Mouse (Mus musculus): Measurements from ENCODE around the gene Tarbp2. TPM values are rescaled to one million over a fixed set of nuclear protein-coding genes. Genes with fewer than 3 reads are reported as not detected.
A peak's percentile ranks its signal among the peaks of the same experiment; 100 is the strongest.

Gene Tarbp2
- polyA plus RNA-seq, 1 experiment from 2014 or later, result 105 TPM

- peak; percentile 20; the same call in 1 of the 2 replicates for ATAC-seq (ENCODE audit: insufficient read depth, low FRiP score, low TSS enrichment)
- under 1% methylated on average over 39 of the region's 43 CpGs for WGBS
Measured at GRCm38 (mm10) chr15:102516728-102517404, 1.1 kb upstream of the Tarbp2 start, which contains the start of gene Map3k12. Gene Map3k12 (minus strand): TSS chr15:102517064.

DNA sequence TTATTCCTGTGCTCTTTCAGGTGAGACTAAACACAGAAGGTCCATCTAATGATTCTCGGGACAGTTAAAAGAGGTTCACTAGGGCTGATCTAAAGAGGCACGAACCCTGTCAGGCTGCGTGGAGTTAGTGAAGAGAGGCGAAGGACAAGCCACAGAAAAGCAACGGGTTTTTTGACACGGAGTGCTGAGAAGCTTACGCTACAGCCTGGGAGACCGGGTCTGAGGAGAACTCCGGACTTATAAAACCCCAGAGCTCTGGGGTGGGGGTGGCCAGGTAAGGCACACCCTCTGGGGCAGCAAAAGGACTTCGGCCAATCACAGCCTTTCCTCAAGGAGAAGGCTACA lies 389 bp upstream of the Tarbp2 start:
- H3K4me2 ChIP-seq (ENCODE audit: low read depth), result peak overlapping the region; percentile 78
- H3K4me1 ChIP-seq (ENCODE audit: control insufficient read depth, insufficient read depth, low read length), result peaks cover 23% of the 10 kb centered on the region
- WGBS, result under 1% methylated on average over 10 of the region's 10 CpGs
- H3K9me3 ChIP-seq (ENCODE audit: control insufficient read depth, low read length), result no peaks in the 10 kb centered on the region
- H3K36me3 ChIP-seq (ENCODE audit: control insufficient read depth, insufficient read depth, low read length), result peaks cover 5% of the 10 kb centered on the region; the same call in 1 of the 2 replicates
- H3K27me3 ChIP-seq (ENCODE audit: control insufficient read depth, insufficient read depth, low read length), result no peaks in the 10 kb centered on the region
- H3K9ac ChIP-seq (ENCODE audit: low read length), result no peak overlapping the region; the same call in 1 of the 2 replicates
- ATAC-seq (ENCODE audit: insufficient read depth, low FRiP score, low TSS enrichment), result no peak
- peak overlapping the region; percentile 58 for H3K4me3 ChIP-seq (ENCODE audit: low read depth, low read length)
- 0 out of 2 replicates have a peak overlapping the region, but pooled peaks have one; percentile 64 for H3K27ac ChIP-seq (ENCODE audit: low read depth, low read length)
- no peak for DNase-seq (ENCODE audit: low spot score)

More at GRCm38 (mm10) chr15:102516728-102517404, 1.1 kb upstream of the Tarbp2 start, which contains the start of gene Map3k12:
- peak within 1 kb of the TSS; percentile 64 for H3K27ac ChIP-seq (ENCODE audit: low read depth, low read length)
- peak within 1 kb of the TSS; percentile 58 for H3K4me3 ChIP-seq (ENCODE audit: low read depth, low read length)
- no peaks in the 10 kb centered on the region for H3K27me3 ChIP-seq (ENCODE audit: control insufficient read depth, insufficient read depth, low read length)
- no peaks in the 10 kb centered on the region for H3K9me3 ChIP-seq (ENCODE audit: control insufficient read depth, low read length)
- peak within 1 kb of the TSS; percentile 78 for H3K4me2 ChIP-seq (ENCODE audit: low read depth)
- peak within 1 kb of the TSS; percentile 75 for H3K9ac ChIP-seq (ENCODE audit: low read length)
- H3K36me3 ChIP-seq (ENCODE audit: control insufficient read depth, insufficient read depth, low read length), result no peaks in the 10 kb centered on the region; the same call in 1 of the 2 replicates
- peak; percentile 81 for DNase-seq (ENCODE audit: low spot score)
- peaks cover 30% of the 10 kb centered on the region for H3K4me1 ChIP-seq (ENCODE audit: control insufficient read depth, insufficient read depth, low read length)

- 25% methylated on average over 9 of the region's 9 CpGs for WGBS
- H3K27me3 ChIP-seq (ENCODE audit: control insufficient read depth, insufficient read depth, low read length), result no peaks in the 10 kb centered on the region
- ATAC-seq (ENCODE audit: insufficient read depth, low FRiP score, low TSS enrichment) (no peak; the same call in 1 of the 2 replicates), DNase-seq (ENCODE audit: low spot score) (no peak)
- peak overlapping the region; percentile 86 for H3K9ac ChIP-seq (ENCODE audit: low read length)
- peaks cover 7% of the 10 kb centered on the region; the same call in 1 of the 2 replicates for H3K36me3 ChIP-seq (ENCODE audit: control insufficient read depth, insufficient read depth, low read length)
- peak overlapping the region; percentile 95 for H3K27ac ChIP-seq (ENCODE audit: low read depth, low read length)
- peak overlapping the region; percentile 58 for H3K4me3 ChIP-seq (ENCODE audit: low read depth, low read length)
- H3K9me3 ChIP-seq (ENCODE audit: control insufficient read depth, low read length), result no peaks in the 10 kb centered on the region
- peaks cover 19% of the 10 kb centered on the region for H3K4me1 ChIP-seq (ENCODE audit: control insufficient read depth, insufficient read depth, low read length)
- peak overlapping the region; percentile 78 for H3K4me2 ChIP-seq (ENCODE audit: low read depth)
Measured at GRCm38 (mm10) chr15:102518859-102519201, 838 bp downstream of the Tarbp2 start.

GRCm38 (mm10) chr15:102519211-102520141 lies 1.5 kb downstream of the Tarbp2 start:
- WGBS, result 78% methylated on average over 15 of the region's 17 CpGs
- H3K4me2 ChIP-seq (ENCODE audit: low read depth), result peak overlapping the region; percentile 78
- H3K9me3 ChIP-seq (ENCODE audit: control insufficient read depth, low read length), result no peaks in the 10 kb centered on the region
- peaks cover 19% of the 10 kb centered on the region for H3K4me1 ChIP-seq (ENCODE audit: control insufficient read depth, insufficient read depth, low read length)
- H3K27me3 ChIP-seq (ENCODE audit: control insufficient read depth, insufficient read depth, low read length), result no peaks in the 10 kb centered on the region
- DNase-seq (ENCODE audit: low spot score) (no peak), ATAC-seq (ENCODE audit: insufficient read depth, low FRiP score, low TSS enrichment) (no peak)
- H3K4me3 ChIP-seq (ENCODE audit: low read depth, low read length), result peak overlapping the region; percentile 58
- no peak overlapping the region; the same call in 1 of the 2 replicates for H3K27ac ChIP-seq (ENCODE audit: low read depth, low read length)
- H3K9ac ChIP-seq (ENCODE audit: low read length), result peak overlapping the region; percentile 86
- peaks cover 9% of the 10 kb centered on the region; the same call in 1 of the 2 replicates for H3K36me3 ChIP-seq (ENCODE audit: control insufficient read depth, insufficient read depth, low read length)

- Histone ChIP-seq H3K9me3 (ENCODE audit: control insufficient read depth, low read length) (no peaks in the 10 kb centered on the region), H3K27me3 (ENCODE audit: control insufficient read depth, insufficient read depth, low read length) (no peaks in the 10 kb centered on the region), H3K9ac (ENCODE audit: low read length) (no peak overlapping the region), H3K4me2 (ENCODE audit: low read depth) (no peak overlapping the region), H3K4me3 (ENCODE audit: low read depth, low read length) (no peak overlapping the region), H3K36me3 (ENCODE audit: control insufficient read depth, insufficient read depth, low read length) (peaks cover 9% of the 10 kb centered on the region; the same call in 1 of the 2 replicates), H3K27ac (ENCODE audit: low read depth, low read length) (no peak overlapping the region), H3K4me1 (ENCODE audit: control insufficient read depth, insufficient read depth, low read length) (peaks cover 18% of the 10 kb centered on the region)
- 89% methylated on average over 4 of the region's 4 CpGs for WGBS
- DNase-seq (ENCODE audit: low spot score) (no peak), ATAC-seq (ENCODE audit: insufficient read depth, low FRiP score, low TSS enrichment) (no peak)
Measured at GRCm38 (mm10) chr15:102520416-102520815, 2.4 kb downstream of the Tarbp2 start.

DNA sequence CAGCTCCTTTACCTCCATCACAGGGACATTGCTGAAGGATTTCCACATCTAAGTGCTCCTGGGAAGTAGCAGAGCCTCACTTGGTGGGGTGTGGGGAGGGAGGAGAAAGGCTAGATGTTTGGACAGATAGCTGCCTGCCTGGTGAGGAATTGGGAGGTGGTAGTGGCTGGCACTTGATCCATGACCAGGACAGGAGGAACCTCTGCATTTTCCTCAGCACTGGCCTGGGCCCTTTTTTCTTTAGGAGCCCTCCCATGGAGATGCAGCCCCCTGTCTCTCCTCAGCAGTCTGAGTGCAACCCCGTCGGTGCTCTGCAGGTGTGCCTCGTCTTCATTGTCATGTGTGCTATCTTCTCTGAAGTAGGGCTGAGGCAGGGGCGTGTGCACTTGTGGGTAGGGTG lies 3.5 kb downstream of the Tarbp2 start:
- Histone ChIP-seq H3K9me3 (ENCODE audit: control insufficient read depth, low read length) (no peaks in the 10 kb centered on the region), H3K27me3 (ENCODE audit: control insufficient read depth, insufficient read depth, low read length) (no peaks in the 10 kb centered on the region), H3K27ac (ENCODE audit: low read depth, low read length) (no peak overlapping the region), H3K36me3 (ENCODE audit: control insufficient read depth, insufficient read depth, low read length) (peaks cover 9% of the 10 kb centered on the region; the same call in 1 of the 2 replicates), H3K9ac (ENCODE audit: low read length) (no peak overlapping the region), H3K4me3 (ENCODE audit: low read depth, low read length) (no peak overlapping the region), H3K4me1 (ENCODE audit: control insufficient read depth, insufficient read depth, low read length) (peaks cover 8% of the 10 kb centered on the region; the same call in 1 of the 2 replicates), H3K4me2 (ENCODE audit: low read depth) (no peak overlapping the region)
- WGBS, result 82% methylated on average over 4 of the region's 4 CpGs
- no peak for ATAC-seq (ENCODE audit: insufficient read depth, low FRiP score, low TSS enrichment)
- DNase-seq (ENCODE audit: low spot score), result no peak

DNA sequence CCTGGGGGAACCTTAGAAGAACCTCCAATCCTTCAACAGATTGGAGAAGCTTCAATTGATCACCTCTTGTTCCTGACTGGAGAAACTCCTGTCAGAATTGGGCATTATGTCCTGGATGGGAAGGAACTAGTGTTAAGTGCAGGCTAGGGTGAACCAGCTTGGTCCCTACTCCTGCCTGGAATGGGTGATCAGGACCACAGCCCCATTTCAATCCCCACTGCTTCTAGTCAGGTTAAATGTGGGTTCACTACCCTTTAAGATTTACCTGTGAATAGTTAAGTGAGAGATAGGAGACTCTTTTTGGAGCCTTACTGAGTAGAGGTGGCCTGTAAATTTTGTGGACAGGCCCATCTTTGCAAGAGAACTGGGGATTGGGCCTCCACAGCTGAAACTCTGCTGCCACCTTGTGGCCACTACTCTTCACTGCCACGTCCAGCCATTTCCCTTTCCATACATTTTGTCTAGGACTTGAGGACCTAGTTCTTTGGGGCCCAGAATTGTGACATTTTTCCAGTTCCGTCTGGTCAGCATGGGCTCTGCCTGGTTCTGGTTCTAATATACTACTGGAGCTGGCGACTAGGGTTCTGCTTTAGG lies 7.0 kb downstream of the Tarbp2 start, which contains the start of gene Npff:
Gene Npff, minus strand, starts transcription at position 51 of the 594 bp plus-strand sequence.
- no peak for ATAC-seq (ENCODE audit: insufficient read depth, low FRiP score, low TSS enrichment)
- 7% methylated on average over 3 of the region's 3 CpGs for WGBS
- Histone ChIP-seq H3K27ac (ENCODE audit: low read depth, low read length) (no peak within 1 kb of the TSS), H3K4me3 (ENCODE audit: low read depth, low read length) (no peak within 1 kb of the TSS), H3K4me1 (ENCODE audit: control insufficient read depth, insufficient read depth, low read length) (no peaks in the 10 kb centered on the region), H3K9ac (ENCODE audit: low read length) (no peak within 1 kb of the TSS), H3K4me2 (ENCODE audit: low read depth) (no peak within 1 kb of the TSS), H3K27me3 (ENCODE audit: control insufficient read depth, insufficient read depth, low read length) (no peaks in the 10 kb centered on the region), H3K36me3 (ENCODE audit: control insufficient read depth, insufficient read depth, low read length) (peaks cover 9% of the 10 kb centered on the region), H3K9me3 (ENCODE audit: control insufficient read depth, low read length) (no peaks in the 10 kb centered on the region)
- peak; percentile 82 for DNase-seq (ENCODE audit: low spot score)

Data from neural tube, embryonic 11.5 days (tissue).